Mouse (Mus musculus) forebrain, postnatal 0 days (tissue): ENCODE results near the gene Gm49369. TPM values are rescaled to one million over a fixed set of nuclear protein-coding genes. Genes with fewer than 3 reads are reported as not detected.
"Not testable (repeated sequence)": the region's sequence is repeated elsewhere in the genome, so short reads cannot be mapped to it uniquely, and the experiment has no call there.

Source experiments
- ATAC-seq: fragments of 200-750 bp; cut with Nextera tagmentation; 2 replicates; pipeline ENCODE4 v1.8.0; 2017; ENCODE audit warnings: mild to moderate bottlenecking, moderate library complexity
- DNase-seq: peaks from one replicate; pipeline ENCODE4 v3.0.0-alpha.2; 2015
- H3K27ac ChIP-seq: fragments of 300-500 bp; sonication (generic); 2 replicates; pipeline ENCODE4 v1.5.1; 2014; ENCODE audit warnings: low read depth, mild to moderate bottlenecking, antibody characterized with exemption, low read length, moderate library complexity, mixed read lengths
- H3K27me3 ChIP-seq: fragments of 300-500 bp; sonication (generic); 2 replicates; pipeline ENCODE4 v1.6.1; 2014; ENCODE audit warnings: mild to moderate bottlenecking, low read length, mixed read lengths; ENCODE audit not compliant: insufficient read depth
- H3K36me3 ChIP-seq: fragments of 300-500 bp; sonication (generic); 2 replicates; pipeline ENCODE4 v1.6.1; 2014; ENCODE audit warnings: mild to moderate bottlenecking, moderate library complexity; ENCODE audit not compliant: insufficient read depth
- H3K4me1 ChIP-seq: fragments of 300-500 bp; sonication (generic); 2 replicates; pipeline ENCODE4 v1.6.1; 2014; ENCODE audit warnings: antibody characterized with exemption; ENCODE audit not compliant: insufficient read depth
- H3K4me2 ChIP-seq: fragments of 300-500 bp; sonication (generic); 2 replicates; pipeline ENCODE4 v1.6.1; 2014; ENCODE audit warnings: low read depth, mild to moderate bottlenecking, moderate library complexity
- H3K4me3 ChIP-seq: fragments of 300-500 bp; sonication (generic); 2 replicates; pipeline ENCODE4 v1.5.1; 2014; ENCODE audit warnings: low read depth, low read length, mixed read lengths
- H3K9ac ChIP-seq: fragments of 300-500 bp; sonication (generic); 2 replicates; pipeline ENCODE4 v1.6.1; 2014; ENCODE audit warnings: mild to moderate bottlenecking
- H3K9me3 ChIP-seq: fragments of 300-500 bp; sonication (generic); 2 replicates; pipeline ENCODE4 v1.6.1; 2016; ENCODE audit warnings: low read length
- CTCF ChIP-seq: sonication (generic); IDR thresholded peaks from 2 replicates; pipeline ENCODE4 v1.5.1; 2016; ENCODE audit warnings: antibody characterized with exemption, control low read depth, low read depth
- WGBS: fragments of 180-500 bp; shearing (Covaris S2); extraction: QIAGEN DNeasy Blood & Tissue Kit; methylation state at CpG from one replicate; pipeline ENCODE4 v1.1.7; 2014; 5-methylcytosine and 5-hydroxymethylcytosine counted together
- polyA plus RNA-seq: library from polyadenylated mRNA; unstranded; fragments of >200 nt; fragmentation: Nextera tagmentation; extraction: Ambion mirVana; gene quantifications from 2 replicates; pipeline ENCODE4 v1.2.1, GENCODE M21; 2015
- total RNA-seq: library from RNA; depleted of rRNA; stranded (reverse); fragments of >200 nt; gene quantifications from 2 replicates; pipeline ENCODE4 v1.2.3, GENCODE M21; 2014

Gm49369 gene
- total and polyA plus RNA-seq, 2 experiments from 2014 or later, result 21.2 TPM; not detected in 1

GRCm38 (mm10) chr7:142418679-142419078 is 36.2 kb upstream of the Gm49369 start:
- 92% methylated on average over 8 of the region's 8 CpGs for WGBS
- no peaks in the 10 kb centered on the region for H3K4me1 ChIP-seq
- H3K9me3 ChIP-seq, result no peaks in the 10 kb centered on the region
- H3K9ac ChIP-seq, result no peak overlapping the region
- no peak overlapping the region for H3K27ac ChIP-seq
- ATAC-seq, result no peak
- no peak for TF ChIP-seq CTCF
- no peaks in the 10 kb centered on the region for H3K36me3 ChIP-seq
- H3K4me2 ChIP-seq, result no peak overlapping the region
- no peaks in the 10 kb centered on the region for H3K27me3 ChIP-seq
- DNase-seq, result no peak
- no peak overlapping the region for H3K4me3 ChIP-seq

- ATAC-seq, result no peak
- 89% methylated on average over 2 of the region's 2 CpGs for WGBS
- Histone ChIP-seq H3K27ac (no peak overlapping the region), H3K36me3 (no peaks in the 10 kb centered on the region), H3K9me3 (no peaks in the 10 kb centered on the region), H3K4me2 (no peak overlapping the region), H3K9ac (no peak overlapping the region), H3K27me3 (no peaks in the 10 kb centered on the region), H3K4me1 (no peaks in the 10 kb centered on the region), H3K4me3 (no peak overlapping the region)
- DNase-seq, result no peak
- TF ChIP-seq CTCF, result no peak
Measured at GRCm38 (mm10) chr7:142418027-142418426, 35.6 kb upstream of the Gm49369 start.

GRCm38 (mm10) chr7:142416225-142416624 is 33.8 kb upstream of the Gm49369 start:
- Histone ChIP-seq H3K36me3 (no peaks in the 10 kb centered on the region), H3K4me2 (no peak overlapping the region), H3K4me1 (no peaks in the 10 kb centered on the region), H3K27me3 (no peaks in the 10 kb centered on the region), H3K9me3 (no peaks in the 10 kb centered on the region), H3K4me3 (no peak overlapping the region), H3K9ac (no peak overlapping the region), H3K27ac (no peak overlapping the region)
- TF ChIP-seq CTCF, result no peak
- 83% methylated on average over 3 of the region's 3 CpGs for WGBS
- DNase-seq (no peak), ATAC-seq (no peak)

GRCm38 (mm10) chr7:142415314-142415713 is 32.8 kb upstream of the Gm49369 start:
- Histone ChIP-seq H3K36me3 (no peaks in the 10 kb centered on the region), H3K27me3 (no peaks in the 10 kb centered on the region), H3K4me1 (no peaks in the 10 kb centered on the region), H3K27ac (no peak overlapping the region), H3K9me3 (no peaks in the 10 kb centered on the region), H3K4me3 (no peak overlapping the region), H3K9ac (no peak overlapping the region), H3K4me2 (no peak overlapping the region)
- TF ChIP-seq CTCF, result no peak
- 43% methylated on average over 4 of the region's 4 CpGs for WGBS
- no peak for ATAC-seq
- no peak for DNase-seq

- no peak overlapping the region for H3K4me2 ChIP-seq
- no peaks in the 10 kb centered on the region for H3K36me3 ChIP-seq
- H3K27ac ChIP-seq, result no peak overlapping the region
- H3K27me3 ChIP-seq, result no peaks in the 10 kb centered on the region
- no peak overlapping the region for H3K9ac ChIP-seq
- ATAC-seq (no peak), DNase-seq (no peak)
- 92% methylated on average over 6 of the region's 6 CpGs for WGBS
- H3K4me1 ChIP-seq, result no peaks in the 10 kb centered on the region
- no peak overlapping the region for H3K4me3 ChIP-seq
- no peak for TF ChIP-seq CTCF
- no peaks in the 10 kb centered on the region for H3K9me3 ChIP-seq
Measured at GRCm38 (mm10) chr7:142413285-142413684, 30.8 kb upstream of the Gm49369 start.

GRCm38 (mm10) chr7:142409603-142410002 is 27.1 kb upstream of the Gm49369 start:
- Histone ChIP-seq H3K9ac (no peak overlapping the region), H3K4me2 (no peak overlapping the region), H3K4me1 (no peaks in the 10 kb centered on the region), H3K4me3 (no peak overlapping the region), H3K27ac (no peak overlapping the region), H3K9me3 (no peaks in the 10 kb centered on the region), H3K36me3 (no peaks in the 10 kb centered on the region), H3K27me3 (no peaks in the 10 kb centered on the region)
- DNase-seq (no peak), ATAC-seq (no peak)
- WGBS, result 82% methylated on average over 3 of the region's 3 CpGs
- no peak for TF ChIP-seq CTCF

- no peak for TF ChIP-seq CTCF
- WGBS, result 97% methylated on average over 8 of the region's 8 CpGs
Measured at GRCm38 (mm10) chr7:142408686-142409085, 26.2 kb upstream of the Gm49369 start.

GRCm38 (mm10) chr7:142407935-142408334 is 25.5 kb upstream of the Gm49369 start:
- Histone ChIP-seq H3K4me3 (no peak overlapping the region), H3K9me3 (no peaks in the 10 kb centered on the region), H3K27ac (no peak overlapping the region), H3K9ac (no peak overlapping the region), H3K27me3 (no peaks in the 10 kb centered on the region), H3K4me2 (no peak overlapping the region), H3K36me3 (no peaks in the 10 kb centered on the region), H3K4me1 (no peaks in the 10 kb centered on the region)
- ATAC-seq (no peak), DNase-seq (no peak)
- TF ChIP-seq CTCF, result no peak
- WGBS, result 72% methylated on average over 4 of the region's 4 CpGs

More at GRCm38 (mm10) chr7:142408686-142409085, 26.2 kb upstream of the Gm49369 start:
- Histone ChIP-seq H3K4me2 (no peak overlapping the region), H3K9ac (no peak overlapping the region), H3K9me3 (no peaks in the 10 kb centered on the region), H3K4me3 (no peak overlapping the region), H3K27ac (no peak overlapping the region), H3K36me3 (no peaks in the 10 kb centered on the region), H3K4me1 (no peaks in the 10 kb centered on the region), H3K27me3 (no peaks in the 10 kb centered on the region)
- ATAC-seq, result no peak
- no peak for DNase-seq

GRCm38 (mm10) chr7:142405134-142405533 is 22.7 kb upstream of the Gm49369 start:
- 92% methylated on average over 5 of the region's 5 CpGs for WGBS
- H3K9ac ChIP-seq, H3K4me1 ChIP-seq, H3K4me3 ChIP-seq, DNase-seq, H3K27ac ChIP-seq, H3K9me3 ChIP-seq, H3K4me2 ChIP-seq, ATAC-seq, H3K36me3 ChIP-seq, H3K27me3 ChIP-seq: not testable (repeated sequence)
